Mouse (Mus musculus): ENCODE measurements around the gene Gm10300.

DNA sequence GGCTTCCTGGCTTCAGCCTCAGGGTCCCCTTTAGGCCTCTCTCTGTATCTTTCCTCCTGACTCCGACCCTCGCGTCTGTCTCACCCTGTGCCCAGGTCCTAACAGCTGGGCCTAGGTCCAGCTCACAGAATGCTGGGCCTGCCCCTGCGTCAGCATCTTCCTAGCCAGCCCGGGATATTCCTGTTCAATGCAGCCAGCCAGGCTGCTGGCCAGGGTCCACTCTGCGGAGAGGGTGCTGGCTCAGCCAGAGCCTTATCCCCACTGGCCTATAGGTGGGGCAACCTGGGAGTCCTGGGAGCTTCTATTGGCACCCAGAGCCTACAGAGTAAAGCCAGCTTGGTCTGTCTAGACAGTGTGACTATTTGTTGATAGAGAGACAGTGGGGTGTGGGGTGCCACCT is 1.6 kb upstream of the Gm10300 start:
- TF ChIP-seq POLR2AphosphoS2 (IDR thresholded peaks at IDR 0.05; ENCODE audit: insufficient read length, low read depth) (no peak), TCF12 (IDR thresholded peaks at IDR 0.05; ENCODE audit: insufficient read depth, poor library complexity, severe bottlenecking) (no peak), E2F4 (IDR thresholded peaks at IDR 0.05; ENCODE audit: insufficient read depth) (no peak), USF1 (IDR thresholded peaks at IDR 0.05; ENCODE audit: low read depth) (no peak), SRF (IDR thresholded peaks at IDR 0.05; ENCODE audit: control insufficient read depth, insufficient read length, low read depth) (no peak), POLR2A (IDR thresholded peaks at IDR 0.05; ENCODE audit: insufficient read length, low read depth) (no peak), MYOG (IDR thresholded peaks at IDR 0.05; ENCODE audit: control insufficient read depth in 1 of 3, insufficient read depth in 1 of 3, insufficient read length in 2 of 3, low read depth in 2 of 3) (no peak), TCF3 (IDR thresholded peaks at IDR 0.05; ENCODE audit: insufficient read length, low read depth) (no peak)

Data from myocyte (in vitro differentiated cells).